Mouse (Mus musculus) lung, adult 2 months (tissue): Measurements from ENCODE around the gene Enpp3.

Experiments used
- CTCF ChIP-seq: fragments of 200-500 bp; IDR thresholded peaks from 2 replicates; pipeline ENCODE4 v1.5.1; 2011; ENCODE audit warnings: mild to moderate bottlenecking, low read length, control low read depth; ENCODE audit not compliant: insufficient read depth
- POLR2A ChIP-seq: fragments of 200-500 bp; IDR thresholded peaks from 2 replicates; pipeline ENCODE4 v1.6.1; 2011; ENCODE audit warnings: low read depth, mild to moderate bottlenecking, control low read depth, low read length, borderline replicate concordance; ENCODE audit errors: extremely low read depth

GRCm38 (mm10) chr10:24805876-24806275, 36.7 kb downstream of the Enpp3 start:
- TF ChIP-seq POLR2A (no peak), CTCF (no peak)
